Mouse (Mus musculus) heart, adult 9 months (tissue): Measurements from ENCODE around the gene Gemin5.
A peak's percentile ranks its signal among the peaks of the same experiment; 100 is the strongest.

Experiments used
- DNase-seq, 2 experiments: peaks; one replicate each; pipeline ENCODE4 v3.0.0; 2022; ENCODE audit warnings: low spot score in 2 of 2

Gemin5 gene

DNA sequence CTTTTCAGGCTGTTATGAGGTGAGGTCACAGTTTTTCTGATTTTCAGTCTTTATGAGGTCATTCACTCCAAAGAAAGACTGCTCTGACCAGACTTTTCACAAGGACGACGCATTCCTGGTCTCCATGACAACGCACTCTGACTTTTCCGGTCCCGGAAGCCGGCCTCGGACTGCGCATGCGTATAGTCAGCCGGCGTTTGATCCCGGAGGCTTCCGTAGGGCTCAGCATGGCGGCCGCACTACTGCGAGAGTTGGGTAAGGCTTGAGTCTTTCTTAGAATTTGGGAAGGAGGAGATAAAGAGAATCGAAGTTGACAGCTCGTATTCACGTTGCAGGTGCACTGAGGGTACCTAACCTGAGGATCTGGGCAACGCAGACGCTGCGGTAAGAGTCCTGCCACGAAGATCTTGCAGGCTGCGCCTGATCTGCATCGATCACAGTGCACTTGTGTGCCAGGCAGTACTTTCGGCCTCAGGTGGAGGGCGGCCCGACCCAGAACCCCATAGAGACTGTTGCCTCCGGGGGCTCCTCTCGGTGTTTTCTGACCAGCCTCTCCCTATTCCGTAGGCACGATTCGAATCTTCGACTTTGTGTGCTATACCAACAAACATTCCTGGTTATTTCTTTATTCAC, 3.2 kb upstream of the Gemin5 start, which contains the start of gene Mrpl22:
Mrpl22 (plus strand) TSS at position 203 of the 633 bp plus-strand sequence.
- peak; percentile 91 to 93 for DNase-seq

DNA sequence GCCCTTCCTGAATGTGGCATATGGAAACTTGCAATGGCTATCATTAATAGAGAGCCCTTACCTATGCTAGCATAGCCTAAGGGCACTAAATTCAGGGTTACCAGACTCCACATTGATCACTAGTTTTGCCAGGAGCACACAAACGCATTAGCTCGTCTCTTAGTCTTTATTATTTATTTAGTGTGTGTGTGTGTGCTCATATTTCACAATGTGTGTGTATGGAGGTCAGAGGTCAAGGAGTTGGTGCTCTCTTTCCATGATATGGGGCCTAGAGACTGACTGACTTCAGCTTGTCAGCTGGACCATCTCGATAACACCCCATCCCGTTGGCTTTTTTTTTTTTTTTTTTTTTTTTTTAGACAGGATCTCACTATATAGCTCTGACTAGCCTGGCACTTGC, 1.3 kb upstream of the Gemin5 start:
- DNase-seq = no peak

DNA sequence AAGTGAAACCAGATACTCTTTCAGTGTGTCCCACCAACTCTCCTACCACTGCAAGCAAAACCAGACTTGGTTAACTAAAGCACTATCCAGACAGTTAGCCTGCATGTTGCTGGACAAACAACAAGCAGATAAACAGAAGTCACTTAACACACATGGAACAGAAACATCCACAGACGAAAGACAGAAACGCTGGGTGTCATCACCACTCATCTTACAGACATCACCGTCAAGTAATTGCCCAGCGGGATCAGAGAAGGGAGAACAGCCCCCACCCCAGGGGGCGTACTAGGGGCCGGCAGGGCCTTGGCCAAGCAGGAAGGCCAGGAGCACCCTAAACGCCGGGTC, 545 bp downstream of the Gemin5 start:
- no peak for DNase-seq

DNA sequence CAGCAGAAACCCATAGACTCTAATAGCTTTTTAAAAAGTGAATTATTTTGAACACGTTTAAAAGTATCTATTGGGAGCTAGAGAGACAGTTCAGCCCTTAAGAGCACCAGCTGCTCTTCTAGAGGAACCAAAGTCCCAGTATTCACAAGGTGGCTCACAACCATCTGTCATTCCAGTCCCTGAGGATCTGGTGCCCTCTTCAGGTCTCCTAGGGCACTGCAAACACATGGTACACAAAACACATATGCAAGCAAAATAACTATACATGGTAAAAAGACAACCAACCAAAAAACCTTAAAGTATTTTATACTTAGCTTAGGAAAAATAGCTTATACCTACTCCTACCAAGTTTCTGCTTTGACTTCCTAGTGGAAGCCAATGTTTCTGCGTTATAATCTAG, 3.3 kb downstream of the Gemin5 start:
- DNase-seq = no peak

- DNase-seq = no peak
Observed at GRCm38 (mm10) chr11:58156871-58157270, 11.5 kb downstream of the Gemin5 start.

DNA sequence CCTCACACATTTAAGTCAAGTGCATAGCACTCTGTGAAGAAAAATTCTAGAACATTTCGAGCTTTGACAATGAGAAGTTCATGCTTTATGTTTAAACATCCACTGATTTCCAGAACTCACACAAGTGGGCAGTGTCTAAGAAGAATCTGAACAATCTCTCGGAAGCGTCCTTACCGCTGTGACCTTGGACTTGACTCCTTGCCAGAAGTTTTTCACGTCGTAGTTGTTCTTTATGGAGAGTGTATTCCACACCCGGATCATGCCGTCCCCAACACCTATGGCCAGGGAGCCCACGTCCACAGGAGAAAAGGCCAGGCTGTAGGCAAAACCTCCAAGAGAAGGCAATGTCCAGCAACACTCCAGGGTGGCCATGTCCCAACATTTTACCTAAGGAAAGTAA, 12.9 kb downstream of the Gemin5 start:
- DNase-seq = no peak

- DNase-seq = no peak
Observed at GRCm38 (mm10) chr11:58146241-58146640, 22.1 kb downstream of the Gemin5 start.

GRCm38 (mm10) chr11:58143704-58144426, 24.5 kb downstream of the Gemin5 start:
- DNase-seq = no peak

GRCm38 (mm10) chr11:58139466-58139865, 28.9 kb downstream of the Gemin5 start:
- no peak for DNase-seq

- no peak for DNase-seq
Observed at GRCm38 (mm10) chr11:58138821-58139220, 29.5 kb downstream of the Gemin5 start.

DNA sequence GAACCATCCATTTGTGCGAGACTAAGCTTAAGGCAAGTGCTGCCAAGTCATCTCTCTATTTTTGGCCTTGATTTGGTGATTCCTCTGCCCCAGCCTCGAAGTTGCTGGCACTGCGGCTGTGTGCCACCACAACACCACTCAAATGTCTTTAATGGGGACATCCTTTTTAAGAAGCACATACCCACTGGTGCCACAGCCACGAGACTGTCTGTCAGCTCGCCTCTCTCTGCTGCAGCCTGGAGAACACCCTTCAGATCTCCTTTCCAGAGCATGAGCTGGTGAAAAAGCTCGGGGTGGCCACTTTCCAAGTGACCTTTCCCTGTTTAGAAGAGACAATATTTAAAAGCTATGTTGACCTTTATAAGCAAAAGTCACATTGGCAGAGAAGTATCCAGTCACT, 31.7 kb downstream of the Gemin5 start:
- DNase-seq = no peak

DNA sequence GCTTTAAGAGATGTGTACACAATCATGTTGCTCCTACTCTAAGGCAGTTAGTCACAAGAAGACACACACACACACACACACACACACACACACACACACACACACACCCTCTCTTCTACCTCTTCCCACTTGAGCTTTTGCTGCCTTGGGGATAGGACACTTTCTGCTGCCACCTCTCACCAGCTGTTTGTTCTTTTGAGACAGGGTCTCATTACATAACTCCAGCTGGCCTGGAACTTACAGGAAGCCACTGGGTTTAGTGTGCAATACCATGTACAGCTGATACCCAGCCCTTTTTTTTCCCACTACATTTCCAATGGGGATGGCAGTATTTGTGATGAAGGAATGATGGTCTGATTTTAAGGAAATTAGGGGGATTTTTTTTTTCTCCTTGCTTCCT, 33.0 kb downstream of the Gemin5 start:
- DNase-seq = no peak

- DNase-seq = no peak
Observed at GRCm38 (mm10) chr11:58134869-58135268, 33.5 kb downstream of the Gemin5 start.

DNA sequence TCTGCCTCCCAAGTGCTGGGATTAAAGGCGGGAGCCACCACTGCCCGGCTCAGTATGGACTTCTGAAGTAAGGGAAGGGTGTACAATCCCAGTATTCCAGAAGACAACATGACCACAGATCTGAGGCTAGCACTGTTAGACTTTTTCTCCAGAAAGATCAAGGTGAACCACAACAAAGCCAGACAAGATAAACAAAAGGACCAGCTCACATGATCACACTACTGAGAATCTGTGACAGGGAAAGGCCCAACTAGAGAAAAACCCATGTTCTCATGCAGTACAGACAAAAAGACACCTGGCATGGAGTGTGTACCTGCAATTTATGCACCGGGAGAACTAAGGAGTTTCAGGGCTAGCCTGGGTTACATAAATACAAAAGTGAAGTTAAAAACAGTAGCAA, 36.3 kb downstream of the Gemin5 start:
- no peak for DNase-seq

- DNase-seq = no peak
Observed at GRCm38 (mm10) chr11:58129302-58129843, 39.0 kb downstream of the Gemin5 start.

- no peak for DNase-seq
Observed at GRCm38 (mm10) chr11:58127544-58127943, 40.8 kb downstream of the Gemin5 start.

DNA sequence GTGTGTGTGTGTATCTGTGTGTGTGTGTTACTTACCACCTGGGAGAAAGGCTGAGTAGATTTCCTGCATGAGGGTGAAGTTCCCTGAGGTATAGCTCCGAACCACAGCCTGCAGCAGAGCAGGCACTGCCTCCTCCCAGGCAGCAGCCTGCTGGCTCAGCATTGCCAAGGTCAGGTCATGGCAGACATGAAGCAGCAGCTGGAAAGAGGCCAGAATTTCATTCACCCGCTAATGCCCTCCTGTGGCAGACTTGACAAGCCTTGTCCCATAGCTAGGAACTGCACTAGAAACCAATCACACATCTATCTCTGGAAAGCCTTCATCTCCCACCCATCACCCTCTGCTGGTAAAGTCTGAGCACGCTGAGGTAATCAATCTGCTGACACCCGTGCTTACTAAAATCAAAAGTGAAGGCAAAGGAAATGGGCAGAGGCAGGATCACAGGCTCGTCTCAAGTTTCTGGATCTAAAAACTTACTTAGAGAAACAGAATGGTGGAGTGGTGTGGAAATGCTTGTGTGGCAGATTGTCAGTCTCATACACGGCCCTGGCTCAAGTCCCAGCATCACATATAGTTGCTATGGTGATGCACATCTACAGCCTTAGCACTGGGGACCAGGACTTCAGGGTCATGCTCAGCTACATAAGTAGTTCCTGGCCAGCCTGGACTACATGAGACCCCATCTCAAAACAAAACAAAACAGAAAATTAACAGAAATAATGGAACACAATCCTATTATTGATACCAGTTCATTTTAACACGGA, 41.8 kb downstream of the Gemin5 start:
- peak; percentile 51 to 69 for DNase-seq

DNA sequence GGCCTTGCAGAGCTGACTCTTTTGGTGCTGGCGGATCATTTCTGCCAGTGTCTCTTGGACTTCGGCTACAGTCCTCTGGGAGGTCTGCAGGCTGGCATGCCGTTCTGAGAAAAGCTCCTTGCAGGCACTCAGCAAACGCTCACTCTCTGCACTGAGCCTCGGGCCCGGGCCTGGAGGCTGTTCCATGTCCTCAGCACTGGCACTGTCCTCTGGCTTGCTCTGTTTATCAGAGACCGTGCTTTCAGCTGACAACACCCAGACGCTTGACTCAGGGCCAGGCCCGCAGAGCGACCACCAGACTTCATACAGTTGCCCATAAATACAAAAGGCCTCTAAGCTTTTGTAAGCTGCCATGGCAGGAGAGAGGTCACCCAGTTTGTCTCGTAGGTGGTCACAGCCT, 43.3 kb downstream of the Gemin5 start:
- no peak for DNase-seq

GRCm38 (mm10) chr11:58123711-58124110, 44.6 kb downstream of the Gemin5 start:
- no peak for DNase-seq

DNA sequence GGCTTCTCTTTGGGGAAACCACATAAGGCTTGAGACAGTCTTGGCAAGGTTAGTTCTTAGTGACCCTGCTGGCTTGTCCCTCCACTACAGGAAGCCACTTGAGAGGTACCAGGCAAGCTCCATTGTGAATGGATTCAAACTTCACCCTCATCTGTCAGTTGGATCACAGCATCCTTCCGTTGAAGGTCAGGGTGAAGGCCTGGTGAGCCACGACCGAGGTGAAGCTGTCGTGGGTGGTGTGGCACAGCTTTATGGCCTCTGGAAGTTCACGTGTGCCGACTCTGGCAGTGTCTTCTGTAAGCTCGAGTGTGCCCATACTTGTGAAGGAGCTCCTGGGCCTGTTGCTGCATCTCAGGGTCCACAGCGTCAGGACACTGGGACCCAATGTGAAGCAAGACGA, 47.0 kb downstream of the Gemin5 start:
- DNase-seq = no peak

DNA sequence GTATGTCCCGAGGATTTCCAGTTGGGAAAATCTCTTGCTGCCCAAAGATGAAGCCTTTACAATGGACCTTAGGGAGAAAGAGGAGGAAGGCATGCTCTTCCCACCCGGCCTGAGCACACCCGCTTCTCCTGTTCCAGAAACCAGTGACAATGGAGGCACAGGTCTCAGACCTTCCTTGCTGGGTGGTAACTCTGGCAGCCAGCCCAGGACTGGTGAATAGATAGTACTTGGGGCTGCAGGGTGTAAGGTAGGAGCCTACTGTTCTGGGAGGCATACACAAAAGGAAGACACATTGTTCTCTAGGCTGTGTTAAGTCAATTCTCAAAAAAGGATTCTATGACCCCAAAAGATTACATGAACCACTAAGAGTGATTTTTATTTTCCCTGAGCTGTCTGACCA, 47.7 kb downstream of the Gemin5 start:
- no peak for DNase-seq

GRCm38 (mm10) chr11:58117044-58117652, 51.2 kb downstream of the Gemin5 start:
- no peak for DNase-seq
